Mouse (Mus musculus) heart, postnatal 25 days (tissue): ENCODE measurements around the gene Parp9. TPM values are rescaled to one million over a fixed set of nuclear protein-coding genes. Genes with fewer than 3 reads are reported as not detected.
"Not testable (repeated sequence)": the region's sequence is repeated elsewhere in the genome, so short reads cannot be mapped to it uniquely, and the experiment has no call there.

ENCODE experiments used
- DNase-seq: peaks from one replicate; pipeline ENCODE4 v3.0.0; 2022; ENCODE audit warnings: low spot score
- intact Hi-C: fragments of 180-260 bp; cut with DNase I; formaldehyde crosslinking; loops from one replicate; pipeline ENCODE4 v1.15.1; 2025
- total RNA-seq, 2 experiments: library from RNA; stranded (reverse); gene quantifications; 2 replicates each; pipeline ENCODE4 v1.2.3; 2021

Parp9 gene
- total RNA-seq, 2 experiments from 2014 or later, result 9.9 to 11.5 TPM

GRCm38 (mm10) chr16:35922301-35922895 is 15.9 kb upstream of the Parp9 start:
- DNase-seq, result no peak
- intact Hi-C loops, result no loop called here

GRCm38 (mm10) chr16:35923546-35924198 is 14.6 kb upstream of the Parp9 start:
- intact Hi-C loops, result no loop called here
- no peak for DNase-seq

- DNase-seq, result no peak
- intact Hi-C loops, result no loop called here
Observed at GRCm38 (mm10) chr16:35924341-35924740, 13.9 kb upstream of the Parp9 start.

GRCm38 (mm10) chr16:35932179-35933055 is 5.9 kb upstream of the Parp9 start:
- intact Hi-C loops, result no loop called here
- no peak for DNase-seq

GRCm38 (mm10) chr16:35933181-35933580 is 5.1 kb upstream of the Parp9 start:
- DNase-seq, result no peak
- intact Hi-C loops, result no loop called here

GRCm38 (mm10) chr16:35939261-35939660 is 991 bp downstream of the Parp9 start:
- DNase-seq, result no peak
- intact Hi-C loops, result loop anchor here (1.0 to 5.0 kb wide), 2 partner anchors 43 to 64 kb away; no protein-coding TSS in a partner anchor

- intact Hi-C loops, result loop anchor here (1.0 to 5.0 kb wide), 2 partner anchors 43 to 64 kb away; no protein-coding TSS in a partner anchor
- peak; percentile 72 for DNase-seq
Observed at GRCm38 (mm10) chr16:35939690-35940089, 1.4 kb downstream of the Parp9 start.

GRCm38 (mm10) chr16:35941382-35941781 is 3.1 kb downstream of the Parp9 start:
- intact Hi-C loops, result no loop called here
- no peak for DNase-seq

- intact Hi-C loops, result no loop called here
- DNase-seq, result peak; percentile 59
Observed at GRCm38 (mm10) chr16:35949264-35949663, 11.0 kb downstream of the Parp9 start.

GRCm38 (mm10) chr16:35951216-35951615 is 12.9 kb downstream of the Parp9 start:
- intact Hi-C loops, result no loop called here
- DNase-seq, result no peak

GRCm38 (mm10) chr16:35952628-35953130 is 14.4 kb downstream of the Parp9 start:
- no peak for DNase-seq
- intact Hi-C loops, result no loop called here

- DNase-seq, intact Hi-C loops: not testable (repeated sequence)
Observed at GRCm38 (mm10) chr16:35965991-35966390, 27.7 kb downstream of the Parp9 start.

GRCm38 (mm10) chr16:35966411-35967115 is 28.3 kb downstream of the Parp9 start:
- no peak for DNase-seq
- intact Hi-C loops, result no loop called here

- DNase-seq, result no peak
- intact Hi-C loops, result no loop called here
Observed at GRCm38 (mm10) chr16:35967319-35967718, 29.0 kb downstream of the Parp9 start.

- intact Hi-C loops, result no loop called here
- no peak for DNase-seq
Observed at GRCm38 (mm10) chr16:35968149-35968548, 29.9 kb downstream of the Parp9 start.

- no peak for DNase-seq
Observed at GRCm38 (mm10) chr16:35974021-35974420, 35.8 kb downstream of the Parp9 start.

GRCm38 (mm10) chr16:35978450-35978849 is 40.2 kb downstream of the Parp9 start, which contains the start of gene Kpna1:
Gene Kpna1 (plus strand): TSS chr16:35978750.
- DNase-seq, intact Hi-C loops: not testable (repeated sequence)

More at GRCm38 (mm10) chr16:35974021-35974420, 35.8 kb downstream of the Parp9 start:
- intact Hi-C loops, result no loop called here

GRCm38 (mm10) chr16:35981363-35981821 is 43.1 kb downstream of the Parp9 start:
- intact Hi-C loops, result loop anchor here (5.0 kb wide), 1 partner anchor 44 kb away; the partner anchor contains the start of genes Dtx3l and Parp9
- DNase-seq, result peak; percentile 95

GRCm38 (mm10) chr16:35982506-35982901 is 44.2 kb downstream of the Parp9 start:
- intact Hi-C loops, result loop anchor here (5.0 kb wide), 1 partner anchor 45 kb away; the partner anchor contains the start of genes Dtx3l and Parp9
- no peak for DNase-seq
